Comparison of ENCODE assay signal across 8 mouse cellular contexts in the genomic region with DNA sequence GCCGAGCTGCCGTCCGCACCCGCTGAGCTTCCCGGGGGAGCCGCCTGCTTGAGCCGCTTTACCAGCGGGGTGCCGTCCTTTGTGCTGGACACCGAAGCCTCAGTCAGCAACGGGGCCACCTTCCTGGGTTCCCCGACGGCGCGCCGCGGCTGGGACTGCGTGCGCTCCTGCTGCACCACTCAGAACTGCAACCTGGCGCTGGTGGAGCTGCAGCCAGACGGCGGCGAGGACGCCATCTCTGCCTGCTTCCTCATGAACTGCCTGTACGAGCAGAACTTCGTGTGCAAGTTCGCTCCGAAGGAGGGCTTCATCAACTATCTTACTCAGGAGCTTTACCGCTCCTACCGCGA. TPM values are rescaled to one million over a fixed set of nuclear protein-coding genes. Genes with fewer than 3 reads are reported as not detected.
DNase-seq lines count a peak whose midpoint lies in the region; ATAC-seq and TF ChIP-seq lines count a peak whose summit lies in the region.

No protein-coding gene starts in this region.

- no peak overlapping the region for H3K27ac ChIP-seq in heart, embryonic 16.5 days (ENCODE audit: low read length)
- H3K27ac ChIP-seq in ES-E14 (ENCODE audit: insufficient read depth, low read depth, low read length, poor library complexity, severe bottlenecking) = peak overlapping the region; percentile 68
- H3K27ac ChIP-seq in embryonic facial prominence, embryonic 14.5 days (replicated peaks; ENCODE audit: low read depth, low read length) = 0 out of 2 replicates have a peak overlapping the region, but pooled peaks have one; percentile 10
- no peak overlapping the region for H3K27ac ChIP-seq in limb, embryonic 13.5 days

- peak overlapping the region; percentile 57 for H3K4me3 ChIP-seq in heart, embryonic 16.5 days (ENCODE audit: low read length)
- peak overlapping the region; percentile 73 to 89 for H3K4me3 ChIP-seq in ES-E14 (ENCODE audit: insufficient read depth in 1 of 2, low read depth in 1 of 2, low read length in 2 of 2, poor library complexity in 1 of 2, severe bottlenecking in 1 of 2)
- H3K4me3 ChIP-seq in embryonic facial prominence, embryonic 14.5 days (ENCODE audit: low read depth, low read length) = peak overlapping the region; percentile 50
- H3K4me3 ChIP-seq in limb, embryonic 13.5 days = peak overlapping the region; percentile 55

- in situ Hi-C loops in ES-E14 (cut with MboI; ENCODE audit: low sequenced_read_pairs in 2 of 2, unreplicated experiment in 2 of 2) = no loop called here

- whole genome bisulfite sequencing in heart, embryonic 16.5 days = 3% methylated on average over 31 of the region's 31 CpGs
- 2% methylated on average over 22 of the region's 31 CpGs for WGBS in embryonic facial prominence, embryonic 14.5 days
- WGBS in limb, embryonic 13.5 days = 2% methylated on average over 31 of the region's 31 CpGs

- H3K4me1 ChIP-seq in heart, embryonic 16.5 days (ENCODE audit: control insufficient read depth, insufficient read depth, low read length) = peaks cover 9% of the 10 kb centered on the region
- H3K4me1 ChIP-seq in ES-E14 (ENCODE audit: control insufficient read depth in 2 of 2, insufficient read depth in 2 of 2, low read length in 2 of 2, poor library complexity in 1 of 2) = peaks cover 7 to 23% of the 10 kb centered on the region in 2 experiments
- no peaks in the 10 kb centered on the region for H3K4me1 ChIP-seq in embryonic facial prominence, embryonic 14.5 days (ENCODE audit: control insufficient read depth, insufficient read depth, low read length)
- H3K4me1 ChIP-seq in limb, embryonic 13.5 days = peaks cover 12% of the 10 kb centered on the region

- H3K9me3 ChIP-seq in heart, embryonic 16.5 days (replicated peaks; ENCODE audit: control insufficient read depth, low read length) = no peaks in the 10 kb centered on the region
- no peaks in the 10 kb centered on the region for H3K9me3 ChIP-seq in ES-E14 (ENCODE audit: control insufficient read depth, insufficient read depth, low read depth, low read length)
- H3K9me3 ChIP-seq in embryonic facial prominence, embryonic 14.5 days (ENCODE audit: control insufficient read depth, low read length) = no peaks in the 10 kb centered on the region
- H3K9me3 ChIP-seq in limb, embryonic 13.5 days = no peaks in the 10 kb centered on the region

- no peaks in the 10 kb centered on the region for H3K36me3 ChIP-seq in heart, embryonic 16.5 days (ENCODE audit: control insufficient read depth, insufficient read depth)
- H3K36me3 ChIP-seq in ES-E14 (ENCODE audit: control insufficient read depth, insufficient read depth, low read length, poor library complexity, severe bottlenecking) = peaks cover 12% of the 10 kb centered on the region; the same call in 1 of the 2 replicates
- H3K36me3 ChIP-seq in embryonic facial prominence, embryonic 14.5 days (ENCODE audit: control insufficient read depth, insufficient read depth, low read length) = no peaks in the 10 kb centered on the region
- no peaks in the 10 kb centered on the region for H3K36me3 ChIP-seq in limb, embryonic 13.5 days

- H3K9ac ChIP-seq in heart, embryonic 16.5 days (ENCODE audit: low read length) = peak overlapping the region; percentile 41
- H3K9ac ChIP-seq in ES-E14 (ENCODE audit: insufficient read depth, low read depth, low read length, poor library complexity, severe bottlenecking) = peak overlapping the region; percentile 81
- peak overlapping the region; percentile 58 for H3K9ac ChIP-seq in embryonic facial prominence, embryonic 14.5 days (ENCODE audit: low read depth, low read length)
- peak overlapping the region; percentile 56 for H3K9ac ChIP-seq in limb, embryonic 13.5 days

- H3K4me2 ChIP-seq in heart, embryonic 16.5 days (ENCODE audit: low read depth, low read length) = peak overlapping the region; percentile 83
- peak overlapping the region; percentile 81 for H3K4me2 ChIP-seq in embryonic facial prominence, embryonic 14.5 days (ENCODE audit: low read depth, low read length)
- H3K4me2 ChIP-seq in limb, embryonic 13.5 days (replicated peaks) = peak overlapping the region; percentile 88

- DNase-seq in heart, postnatal 4 days = no peak
- DNase-seq in ES-E14 (ENCODE audit: low read depth, low spot score) = no peak
- DNase-seq in embryonic facial prominence, embryonic 14.5 days (ENCODE audit: low spot score) = peak; percentile 14
- peak; percentile 6 for DNase-seq in retina, postnatal 7 days (ENCODE audit: low read depth, low spot score)
- DNase-seq in thymus, postnatal 25 days = no peak

- peaks cover 52% of the 10 kb centered on the region for H3K27me3 ChIP-seq in heart, embryonic 16.5 days (ENCODE audit: control insufficient read depth, insufficient read depth, low read length)
- peaks cover 53% of the 10 kb centered on the region for H3K27me3 ChIP-seq in embryonic facial prominence, embryonic 14.5 days (replicated peaks; ENCODE audit: control insufficient read depth, insufficient read depth, low read length)
- peaks cover 72% of the 10 kb centered on the region for H3K27me3 ChIP-seq in limb, embryonic 13.5 days

- ATAC-seq in heart, embryonic 16.5 days (replicated peaks; ENCODE audit: extremely low read depth, insufficient read depth, low FRiP score) = no peak
- peak; percentile 26; the same call in 1 of the 2 replicates for ATAC-seq in embryonic facial prominence, embryonic 14.5 days (ENCODE audit: low read depth)
- no peak for ATAC-seq in limb, embryonic 13.5 days (ENCODE audit: low FRiP score, low read depth)
- ATAC-seq in erythroblast, adult 5-6 weeks (replicated peaks; ENCODE audit: low FRiP score, poor library complexity, severe bottlenecking) = no peak

TF ChIP-seq in ES-E14, 5 proteins besides CTCF, POLR2A, EP300 and RAD21:
- no peak for TF ChIP-seq HCFC1 (IDR thresholded peaks at IDR 0.05; ENCODE audit: borderline replicate concordance, insufficient read depth, low read length)
- no peak for TF ChIP-seq ZNF384 (IDR thresholded peaks at IDR 0.05; ENCODE audit: low read depth, low read length)
- no peak for TF ChIP-seq ZC3H11A (IDR thresholded peaks at IDR 0.05; ENCODE audit: borderline replicate concordance, low read depth, low read length)
- no peak for TF ChIP-seq CHD2 (IDR thresholded peaks at IDR 0.05; ENCODE audit: low read depth, low read length)
- no peak for TF ChIP-seq MAFK (IDR thresholded peaks at IDR 0.05; ENCODE audit: insufficient read depth, low read depth, low read length)

RNA-seq across cellular contexts. Expression of gene Spint1, which starts 0.7 kb away (rescaled TPM):
- polyA plus RNA-seq in heart, embryonic 16.5 days (2015; fragmentation: Nextera tagmentation; extraction: Ambion mirVana) = 3.7 and 5.1 TPM in 2 replicates
- total RNA-seq in heart, postnatal 4 days (2021) = not detected
- total RNA-seq in ES-E14 (2012; rRNA removed) = 80.3 and 167 TPM in 2 replicates
- 14.1 and 17.0 TPM in 2 replicates for polyA plus RNA-seq in embryonic facial prominence, embryonic 14.5 days (2014; fragmentation: Nextera tagmentation; extraction: Ambion mirVana)
- 8.0 and 9.4 TPM in 2 replicates for polyA plus RNA-seq in limb, embryonic 13.5 days (2015; fragmentation: Nextera tagmentation; extraction: Ambion mirVana)
- not detected in 2 replicates for total RNA-seq in erythroblast, adult 5-6 weeks (2015; ENCODE audit: low replicate concordance)
- total RNA-seq in erythroblast, adult 5-6 weeks (2017; ENCODE audit: low replicate concordance) = not detected in 2 replicates

RNA-seq across cellular contexts. Expression of gene Ppp1r14d, which starts 8.1 kb away (rescaled TPM):
- polyA plus RNA-seq in heart, embryonic 16.5 days (2015; fragmentation: Nextera tagmentation; extraction: Ambion mirVana) = 0.18 and 0.26 TPM in 2 replicates
- not detected for total RNA-seq in heart, postnatal 4 days (2021)
- total RNA-seq in ES-E14 (2012; rRNA removed) = 0.95 and 1.6 TPM in 2 replicates
- 0.38 TPM in 1 of 2 replicates, not detected in the other for polyA plus RNA-seq in embryonic facial prominence, embryonic 14.5 days (2014; fragmentation: Nextera tagmentation; extraction: Ambion mirVana)
- polyA plus RNA-seq in limb, embryonic 13.5 days (2015; fragmentation: Nextera tagmentation; extraction: Ambion mirVana) = not detected in 2 replicates
- not detected in 2 replicates for total RNA-seq in erythroblast, adult 5-6 weeks (2015; ENCODE audit: low replicate concordance)
- total RNA-seq in erythroblast, adult 5-6 weeks (2017; ENCODE audit: low replicate concordance) = not detected in 2 replicates

RNA-seq across cellular contexts. Expression of gene Dnajc17, which starts 29.3 kb away (rescaled TPM):
- 10.5 and 11.2 TPM in 2 replicates for polyA plus RNA-seq in heart, embryonic 16.5 days (2015; fragmentation: Nextera tagmentation; extraction: Ambion mirVana)
- 10 to 100 TPM; 12.1 to 13.2 TPM for total RNA-seq in heart, postnatal 4 days (2021)
- total RNA-seq in ES-E14 (2012; rRNA removed) = 11.7 and 15.2 TPM in 2 replicates
- polyA plus RNA-seq in embryonic facial prominence, embryonic 14.5 days (2014; fragmentation: Nextera tagmentation; extraction: Ambion mirVana) = 15.7 and 19.8 TPM in 2 replicates
- 23.1 and 25.4 TPM in 2 replicates for polyA plus RNA-seq in limb, embryonic 13.5 days (2015; fragmentation: Nextera tagmentation; extraction: Ambion mirVana)
- 3.8 and 22.3 TPM in 2 replicates for total RNA-seq in erythroblast, adult 5-6 weeks (2015; ENCODE audit: low replicate concordance)
- 4.5 and 12.4 TPM in 2 replicates for total RNA-seq in erythroblast, adult 5-6 weeks (2017; ENCODE audit: low replicate concordance)

RNA-seq across cellular contexts. Expression of gene Zfyve19, which starts 29.4 kb away (rescaled TPM):
- polyA plus RNA-seq in heart, embryonic 16.5 days (2015; fragmentation: Nextera tagmentation; extraction: Ambion mirVana) = 36.8 and 37.9 TPM in 2 replicates
- 10 to 100 TPM; 18.8 to 22.3 TPM for total RNA-seq in heart, postnatal 4 days (2021)
- total RNA-seq in ES-E14 (2012; rRNA removed) = 15.7 and 19.8 TPM in 2 replicates
- 41.0 and 43.0 TPM in 2 replicates for polyA plus RNA-seq in embryonic facial prominence, embryonic 14.5 days (2014; fragmentation: Nextera tagmentation; extraction: Ambion mirVana)
- polyA plus RNA-seq in limb, embryonic 13.5 days (2015; fragmentation: Nextera tagmentation; extraction: Ambion mirVana) = 58.3 and 61.1 TPM in 2 replicates
- 0.58 and 4.2 TPM in 2 replicates for total RNA-seq in erythroblast, adult 5-6 weeks (2015; ENCODE audit: low replicate concordance)
- 11.3 and 12.6 TPM in 2 replicates for total RNA-seq in erythroblast, adult 5-6 weeks (2017; ENCODE audit: low replicate concordance)

RNA-seq across cellular contexts. Expression of gene Rhov, which starts 33.2 kb away (rescaled TPM):
- 1.0 and 1.3 TPM in 2 replicates for polyA plus RNA-seq in heart, embryonic 16.5 days (2015; fragmentation: Nextera tagmentation; extraction: Ambion mirVana)
- total RNA-seq in heart, postnatal 4 days (2021) = not detected
- 1.8 and 1.9 TPM in 2 replicates for total RNA-seq in ES-E14 (2012; rRNA removed)
- polyA plus RNA-seq in embryonic facial prominence, embryonic 14.5 days (2014; fragmentation: Nextera tagmentation; extraction: Ambion mirVana) = 9.8 and 10.4 TPM in 2 replicates
- 11.1 and 11.5 TPM in 2 replicates for polyA plus RNA-seq in limb, embryonic 13.5 days (2015; fragmentation: Nextera tagmentation; extraction: Ambion mirVana)
- total RNA-seq in erythroblast, adult 5-6 weeks (2015; ENCODE audit: low replicate concordance) = not detected in 2 replicates
- not detected in 2 replicates for total RNA-seq in erythroblast, adult 5-6 weeks (2017; ENCODE audit: low replicate concordance)

Comparison
In these comparisons a context has a peak if more than half of its experiments do, and no peak if none do; other contexts are left out.
1. H3K27ac ChIP-seq: peak in ES-E14 (single experiment) and embryonic facial prominence, embryonic 14.5 days (single experiment); none in heart, embryonic 16.5 days (single experiment) and limb, embryonic 13.5 days (single experiment).
2. DNase-seq: peak in embryonic facial prominence, embryonic 14.5 days (single experiment) and retina, postnatal 7 days (single experiment); none in heart, postnatal 4 days (single experiment), ES-E14 (single experiment) and thymus, postnatal 25 days (single experiment).
3. RNA of gene Spint1, which starts 0.7 kb away (total RNA-seq): 80.3 to 167 TPM in ES-E14; not detected in heart, postnatal 4 days and not detected in erythroblast, adult 5-6 weeks; every median in the first group is over 10 times any median in the second.
4. Peak in every context shown above with its lines, with median percentiles within 50 percentile points of each other: H3K4me2 ChIP-seq, H3K4me3 ChIP-seq and H3K9ac ChIP-seq.